Mouse (Mus musculus) Patski (cell line): ENCODE measurements around the gene Gm30083. TPM values are rescaled to one million over a fixed set of nuclear protein-coding genes. Genes with fewer than 3 reads are reported as not detected.

Experiments used
- ATAC-seq: fragments of 100-300 bp; one replicate; pipeline ENCODE4 v1.8.0; 2021
- CTCF ChIA-PET: fragments of 350-600 bp; sonication (Branson Sonifier 250); formaldehyde crosslinking; loops from one replicate; lab custom pipeline; 2022; ENCODE audit warnings: inconsistent platforms; lab: Charles Lee
- POLR2A ChIA-PET: fragments of 350-600 bp; sonication (Branson Sonifier 250); formaldehyde crosslinking; loops from one replicate; lab custom pipeline; 2022; ENCODE audit warnings: antibody characterized with exemption, inconsistent platforms; lab: Charles Lee
- DNase-seq: peaks from one replicate; pipeline ENCODE4 v3.0.0-alpha.2; 2011; ENCODE audit warnings: low read depth, low spot score
- H3K27me3 ChIP-seq: fragments of 371-371 bp; one replicate; pipeline ENCODE4 v1.5.1; 2021
- CTCF ChIP-seq: fragments of 100-300 bp; IDR thresholded peaks from one replicate; pipeline ENCODE4 v1.5.1; 2021
- in situ Hi-C: fragments of 300-500 bp; cut with MboI; formaldehyde crosslinking; loops from 3 replicates; pipeline ENCODE4 v1.11.1; 2018; ENCODE audit warnings: low pct_unique_long_range_greater_than_20kb, mixed read lengths
- polyA plus RNA-seq: library from polyadenylated mRNA; unstranded; gene quantifications from one replicate; pipeline ENCODE4 v1.2.3, GENCODE M21; 2021

Gm30083 gene
- polyA plus RNA-seq: not detected

- in situ Hi-C loops: no loop called here
- no peak for TF ChIP-seq CTCF
- POLR2A ChIA-PET: no interaction called here
- no peaks in the 10 kb centered on the region for H3K27me3 ChIP-seq
- no peak for DNase-seq
- ATAC-seq: no peak
- CTCF ChIA-PET: no interaction called here
Observed at GRCm38 (mm10) chr14:34015063-34015462, at the start of gene Gm30083. Gm30083 (minus strand) TSS chr14:34015182.

- CTCF ChIA-PET: no interaction called here
- no peak for DNase-seq
- in situ Hi-C loops: no loop called here
Observed at GRCm38 (mm10) chr14:34052516-34052915, 37.5 kb upstream of the Gm30083 start, which contains the start of gene Antxrl. Antxrl (plus strand) TSS chr14:34052707.

GRCm38 (mm10) chr14:34050101-34050779 lies 35.3 kb upstream of the Gm30083 start:
- ChIA-PET POLR2A (no interaction called here), CTCF (no interaction called here)
- no peak for ATAC-seq
- TF ChIP-seq CTCF: no peak
- H3K27me3 ChIP-seq: no peaks in the 10 kb centered on the region
- in situ Hi-C loops: no loop called here
- DNase-seq: no peak

More at GRCm38 (mm10) chr14:34052516-34052915, 37.5 kb upstream of the Gm30083 start, which contains the start of gene Antxrl:
- TF ChIP-seq CTCF: no peak
- H3K27me3 ChIP-seq: no peaks in the 10 kb centered on the region
- POLR2A ChIA-PET: interaction anchor here (1.0 kb wide), 1 partner anchor 9 kb away, joined by 4 read pairs; no protein-coding TSS in a partner anchor
- ATAC-seq: no peak

GRCm38 (mm10) chr14:34043341-34043740 lies 28.4 kb upstream of the Gm30083 start:
- no peaks in the 10 kb centered on the region for H3K27me3 ChIP-seq
- ChIA-PET POLR2A (interaction anchor here (0.7 kb wide), 1 partner anchor 10 kb away, joined by 4 read pairs; no protein-coding TSS in a partner anchor), CTCF (no interaction called here)
- ATAC-seq (no peak), DNase-seq (no peak)
- no peak for TF ChIP-seq CTCF
- in situ Hi-C loops: no loop called here

GRCm38 (mm10) chr14:34041241-34041640 lies 26.3 kb upstream of the Gm30083 start:
- H3K27me3 ChIP-seq: no peaks in the 10 kb centered on the region
- CTCF ChIA-PET: no interaction called here
- no peak for DNase-seq
- no peak for ATAC-seq
- POLR2A ChIA-PET: no interaction called here
- in situ Hi-C loops: no loop called here
- TF ChIP-seq CTCF: no peak

- TF ChIP-seq CTCF: no peak
- POLR2A ChIA-PET: no interaction called here
- in situ Hi-C loops: no loop called here
- CTCF ChIA-PET: no interaction called here
- peaks cover 3% of the 10 kb centered on the region for H3K27me3 ChIP-seq
- DNase-seq (no peak), ATAC-seq (no peak)
Observed at GRCm38 (mm10) chr14:34033841-34034610, 19.0 kb upstream of the Gm30083 start.

- POLR2A ChIA-PET: no interaction called here
- CTCF ChIA-PET: no interaction called here
- ATAC-seq (no peak), DNase-seq (no peak)
- H3K27me3 ChIP-seq: peaks cover 3% of the 10 kb centered on the region
- in situ Hi-C loops: no loop called here
- no peak for TF ChIP-seq CTCF
Observed at GRCm38 (mm10) chr14:34026710-34027109, 11.7 kb upstream of the Gm30083 start.

GRCm38 (mm10) chr14:34016938-34017337 lies 2.0 kb upstream of the Gm30083 start:
- H3K27me3 ChIP-seq: no peaks in the 10 kb centered on the region
- in situ Hi-C loops: no loop called here
- DNase-seq: no peak
- TF ChIP-seq CTCF: no peak
- CTCF ChIA-PET: no interaction called here
- ATAC-seq: no peak
- POLR2A ChIA-PET: no interaction called here

- no peak for ATAC-seq
- POLR2A ChIA-PET: no interaction called here
Observed at GRCm38 (mm10) chr14:34016381-34016780, 1.4 kb upstream of the Gm30083 start, which contains the start of gene Gm5460. Gm5460 (plus strand) TSS chr14:34016758.

GRCm38 (mm10) chr14:34002358-34002757 lies 12.6 kb downstream of the Gm30083 start:
- in situ Hi-C loops: no loop called here
- no peak for TF ChIP-seq CTCF
- CTCF ChIA-PET: no interaction called here
- ATAC-seq (no peak), DNase-seq (no peak)
- POLR2A ChIA-PET: no interaction called here
- no peaks in the 10 kb centered on the region for H3K27me3 ChIP-seq

More at GRCm38 (mm10) chr14:34016381-34016780, 1.4 kb upstream of the Gm30083 start, which contains the start of gene Gm5460:
- CTCF ChIA-PET: no interaction called here
- in situ Hi-C loops: no loop called here
- no peaks in the 10 kb centered on the region for H3K27me3 ChIP-seq
- no peak for TF ChIP-seq CTCF
- no peak for DNase-seq

- ATAC-seq (no peak), DNase-seq (no peak)
- H3K27me3 ChIP-seq: no peaks in the 10 kb centered on the region
- CTCF ChIA-PET: no interaction called here
- TF ChIP-seq CTCF: no peak
- POLR2A ChIA-PET: no interaction called here
- in situ Hi-C loops: no loop called here
Observed at GRCm38 (mm10) chr14:34001445-34001844, 13.5 kb downstream of the Gm30083 start.
